ENCODE assay signal across 11 mouse cellular contexts in genomic region chr4:101584524-101585454, GRCm38 (mm10).
A peak's percentile ranks its signal among the peaks of the same experiment; 100 is the strongest.
DNase-seq lines count a peak whose midpoint lies in the region; ATAC-seq and TF ChIP-seq lines count a peak whose summit lies in the region.
"Had no signal": no experiment of that assay in that cellular context is flagged by ENCODE, and none has a peak within 500 bp of the region (broad histone marks: within the 10 kb centered on the region; RNA-seq: fewer than 3 reads in every experiment).

No protein-coding gene starts in this region.

- no peak for TF ChIP-seq CTCF in kidney, adult 2 months (conservative IDR thresholded peaks at IDR 0.05; ENCODE audit: insufficient read depth, insufficient read length, low read depth, low read length)

- H3K9ac ChIP-seq in hindbrain, embryonic 13.5 days = peak overlapping the region; percentile 58; the same call in 1 of the 2 replicates
- no peak overlapping the region for H3K9ac ChIP-seq in neural tube, embryonic 12.5 days
- H3K9ac ChIP-seq in liver, embryonic 11.5 days (ENCODE audit: low read depth, low read length) = no peak overlapping the region
- H3K9ac ChIP-seq: embryonic facial prominence, embryonic 15.5 days; limb, embryonic 13.5 days had no signal

- peak; percentile 72 for ATAC-seq in hindbrain, embryonic 13.5 days (ENCODE audit: low FRiP score)
- ATAC-seq in neural tube, embryonic 12.5 days (ENCODE audit: low FRiP score, low read depth) = peak; percentile 78
- ATAC-seq in liver, embryonic 11.5 days (replicated peaks; ENCODE audit: low FRiP score) = no peak

- peak overlapping the region; percentile 32 for H3K4me2 ChIP-seq in hindbrain, embryonic 13.5 days
- H3K4me2 ChIP-seq in neural tube, embryonic 12.5 days (replicated peaks) = peak overlapping the region; percentile 43
- no peak overlapping the region for H3K4me2 ChIP-seq in liver, embryonic 11.5 days
- H3K4me2 ChIP-seq: embryonic facial prominence, embryonic 15.5 days; limb, embryonic 13.5 days had no signal

- no peaks in the 10 kb centered on the region for H3K4me1 ChIP-seq in kidney, adult 2 months (ENCODE audit: control insufficient read depth, insufficient read depth, low read length)
- peaks cover 36% of the 10 kb centered on the region for H3K4me1 ChIP-seq in hindbrain, embryonic 13.5 days (replicated peaks)
- H3K4me1 ChIP-seq in neural tube, embryonic 12.5 days = peaks cover 23% of the 10 kb centered on the region
- no peaks in the 10 kb centered on the region for H3K4me1 ChIP-seq in liver, embryonic 11.5 days (replicated peaks; ENCODE audit: control insufficient read depth, insufficient read depth, low read length)
- H3K4me1 ChIP-seq: embryonic facial prominence, embryonic 15.5 days; limb, embryonic 13.5 days had no signal

- no peaks in the 10 kb centered on the region for H3K9me3 ChIP-seq in hindbrain, embryonic 13.5 days
- no peaks in the 10 kb centered on the region for H3K9me3 ChIP-seq in neural tube, embryonic 12.5 days
- H3K9me3 ChIP-seq in liver, embryonic 11.5 days (ENCODE audit: control insufficient read depth, low read length) = no peaks in the 10 kb centered on the region
- H3K9me3 ChIP-seq: embryonic facial prominence, embryonic 15.5 days; limb, embryonic 13.5 days had no signal

- no peak for TF ChIP-seq POLR2A in kidney, adult 2 months (IDR thresholded peaks at IDR 0.05; ENCODE audit: low read depth, low read length)

- H3K36me3 ChIP-seq in kidney, adult 2 months (ENCODE audit: control insufficient read depth, insufficient read depth, low read length) = no peaks in the 10 kb centered on the region
- H3K36me3 ChIP-seq in hindbrain, embryonic 13.5 days = no peaks in the 10 kb centered on the region
- no peaks in the 10 kb centered on the region for H3K36me3 ChIP-seq in neural tube, embryonic 12.5 days
- H3K36me3 ChIP-seq in liver, embryonic 11.5 days (ENCODE audit: control insufficient read depth, insufficient read depth, low read length) = no peaks in the 10 kb centered on the region
- H3K36me3 ChIP-seq: embryonic facial prominence, embryonic 15.5 days; limb, embryonic 13.5 days had no signal

- no peak overlapping the region for H3K4me3 ChIP-seq in kidney, adult 2 months (ENCODE audit: insufficient read depth, low read depth, low read length)
- no peak overlapping the region for H3K4me3 ChIP-seq in hindbrain, embryonic 13.5 days
- no peak overlapping the region for H3K4me3 ChIP-seq in neural tube, embryonic 12.5 days
- no peak overlapping the region for H3K4me3 ChIP-seq in liver, embryonic 11.5 days (ENCODE audit: low read depth, low read length)
- H3K4me3 ChIP-seq: embryonic facial prominence, embryonic 15.5 days; limb, embryonic 13.5 days had no signal

- 40% methylated on average over 19 of the region's 19 CpGs for WGBS in kidney, adult 2 months
- WGBS in hindbrain, embryonic 13.5 days = 37% methylated on average over 19 of the region's 19 CpGs
- WGBS in neural tube, embryonic 12.5 days = 32% methylated on average over 19 of the region's 19 CpGs
- 63% methylated on average over 19 of the region's 19 CpGs for WGBS in liver, embryonic 11.5 days

- peak; percentile 10 for DNase-seq in kidney, adult 2 months
- DNase-seq in kidney, postnatal 10 days = no peak
- DNase-seq in embryo, embryonic 10 days (ENCODE audit: low spot score) = peak; percentile 35
- DNase-seq in liver, embryonic 11.5 days (ENCODE audit: low spot score) = no peak
- DNase-seq in testis, postnatal 14 days (ENCODE audit: low spot score) = no peak
- DNase-seq in gastrocnemius, postnatal 10 days = no peak
- DNase-seq: heart, postnatal 36 days had no signal

- H3K27me3 ChIP-seq in kidney, adult 2 months (replicated peaks; ENCODE audit: control insufficient read depth, insufficient read depth, low read length) = no peaks in the 10 kb centered on the region
- no peaks in the 10 kb centered on the region for H3K27me3 ChIP-seq in hindbrain, embryonic 13.5 days
- H3K27me3 ChIP-seq in neural tube, embryonic 12.5 days (replicated peaks) = no peaks in the 10 kb centered on the region
- H3K27me3 ChIP-seq in liver, embryonic 11.5 days (replicated peaks; ENCODE audit: control insufficient read depth, insufficient read depth, low read length) = no peaks in the 10 kb centered on the region
- H3K27me3 ChIP-seq: embryonic facial prominence, embryonic 15.5 days; limb, embryonic 13.5 days had no signal

- H3K27ac ChIP-seq in kidney, adult 2 months (ENCODE audit: insufficient read depth, low read depth, low read length) = no peak overlapping the region
- H3K27ac ChIP-seq in hindbrain, embryonic 13.5 days = peak overlapping the region; percentile 82
- H3K27ac ChIP-seq in neural tube, embryonic 12.5 days = no peak overlapping the region
- no peak overlapping the region for H3K27ac ChIP-seq in liver, embryonic 11.5 days (ENCODE audit: low read depth, low read length)
- H3K27ac ChIP-seq: embryonic facial prominence, embryonic 15.5 days; limb, embryonic 13.5 days had no signal

Comparison
In these comparisons a context has a peak if more than half of its experiments do, and no peak if none do; other contexts are left out.
1. DNase-seq: peak in kidney, adult 2 months (single experiment) and embryo, embryonic 10 days (single experiment); none in kidney, postnatal 10 days (single experiment), liver, embryonic 11.5 days (single experiment), testis, postnatal 14 days (single experiment) and gastrocnemius, postnatal 10 days (single experiment).